Mouse (Mus musculus): ENCODE measurements at regions not wholly inside any gene's neighbourhood (a gene's known extent, or its start where the extent isn't known, plus 50 kb on each side); places are given as distances from the start of the nearest gene placed in this dataset.
A peak's percentile ranks its signal among the peaks of the same experiment; 100 is the strongest.

DNA sequence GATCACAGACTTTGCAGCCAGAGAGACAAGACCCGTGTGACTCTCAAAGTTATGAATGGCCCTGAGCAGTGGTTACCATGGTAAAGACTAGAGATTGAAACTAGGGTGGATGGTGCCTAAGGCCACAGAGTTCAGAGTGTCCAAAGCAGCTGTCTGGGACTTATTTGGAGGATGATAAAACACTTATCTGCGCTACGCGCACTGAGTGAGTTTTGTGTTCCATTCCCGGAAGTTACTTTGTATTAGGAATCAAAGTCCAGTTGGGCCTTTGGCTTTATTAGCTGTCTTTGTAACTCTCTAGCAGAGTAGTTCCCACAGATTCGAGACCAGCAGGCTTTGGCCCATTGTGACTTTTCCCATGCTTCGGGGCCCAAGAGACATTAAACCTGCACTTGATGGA, 335.9 kb downstream of the Ets1 start:
- Histone ChIP-seq H3K4me3 (ENCODE audit: low read depth, low read length) (no peak overlapping the region), H3K27ac (ENCODE audit: insufficient read depth, low read depth, low read length) (peak overlapping the region; percentile 40), H3K27me3 (ENCODE audit: control insufficient read depth, insufficient read depth, low read length) (no peaks in the 10 kb centered on the region), H3K36me3 (ENCODE audit: control insufficient read depth, insufficient read depth, low read length) (no peaks in the 10 kb centered on the region), H3K4me1 (ENCODE audit: control insufficient read depth, insufficient read depth, insufficient read length, low read length) (peaks cover 15% of the 10 kb centered on the region; the same call in 1 of the 2 replicates)
- 35% methylated on average over 7 of the region's 7 CpGs for WGBS
- TF ChIP-seq CTCF (IDR thresholded peaks at IDR 0.05; ENCODE audit: extremely low read depth, insufficient read length, insufficient replicate concordance, low read depth, low read length): no peak

DNA sequence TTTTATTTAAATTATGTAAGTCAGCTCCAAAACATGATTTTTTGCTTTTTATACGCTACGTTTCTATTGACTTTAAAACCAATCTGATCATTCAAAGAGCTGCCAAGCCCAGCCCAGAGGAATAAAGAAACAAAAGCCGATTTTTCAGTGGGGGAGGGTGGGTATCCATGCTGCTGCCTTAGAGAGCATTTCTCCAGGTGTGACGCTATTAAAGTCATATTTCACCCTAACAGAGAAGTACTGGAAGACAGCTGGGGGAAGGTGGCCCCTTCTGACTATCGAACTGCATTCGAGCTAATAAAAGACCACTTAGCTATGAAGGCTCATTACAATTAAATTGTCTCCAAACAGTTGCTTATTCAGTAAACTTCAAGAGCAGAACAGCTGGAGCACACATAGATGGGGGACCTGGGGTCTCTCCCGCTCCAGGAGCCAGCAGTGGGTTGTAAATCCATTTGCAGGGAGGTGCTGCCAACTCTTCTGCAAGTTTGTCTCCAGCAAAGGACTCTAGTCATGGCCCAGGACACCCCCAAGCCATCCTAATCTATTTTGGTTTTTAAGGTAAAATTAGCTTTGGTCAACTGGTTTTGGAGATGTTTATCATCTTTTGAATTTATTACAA, 336.5 kb downstream of the Ets1 start:
- TF ChIP-seq CTCF (IDR thresholded peaks at IDR 0.05; ENCODE audit: extremely low read depth, insufficient read length, insufficient replicate concordance, low read depth, low read length): no peak
- no peak for TF ChIP-seq POLR2A (IDR thresholded peaks at IDR 0.05; ENCODE audit: low read depth, low read length)
- Histone ChIP-seq H3K4me3 (ENCODE audit: low read depth, low read length) (no peak overlapping the region), H3K27ac (ENCODE audit: insufficient read depth, low read depth, low read length) (peak overlapping the region; percentile 40; the same call in 1 of the 2 replicates), H3K36me3 (ENCODE audit: control insufficient read depth, insufficient read depth, low read length) (no peaks in the 10 kb centered on the region), H3K27me3 (ENCODE audit: control insufficient read depth, insufficient read depth, low read length) (no peaks in the 10 kb centered on the region), H3K4me1 (ENCODE audit: control insufficient read depth, insufficient read depth, insufficient read length, low read length) (peaks cover 14% of the 10 kb centered on the region; the same call in 1 of the 2 replicates)
- WGBS: 43% methylated on average over 7 of the region's 7 CpGs

DNA sequence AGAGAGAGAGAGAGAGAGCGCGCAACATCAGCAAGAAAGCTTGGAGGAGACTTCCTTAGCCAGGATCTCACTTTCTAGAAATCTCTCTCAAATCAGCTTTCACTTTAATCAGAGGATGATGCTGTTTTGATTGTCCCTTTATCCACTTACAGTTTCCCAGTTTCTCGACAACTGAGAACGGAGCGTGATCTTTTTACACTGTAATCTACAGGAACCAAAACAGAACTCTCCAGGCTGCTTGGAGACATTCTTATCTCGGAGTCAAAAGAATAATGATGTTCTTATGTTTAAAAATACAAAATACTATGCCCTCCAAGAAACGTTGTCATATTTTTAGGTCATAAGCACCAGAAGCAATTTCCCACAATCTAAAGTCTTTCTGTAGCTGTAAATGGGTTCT, 341.7 kb downstream of the Ets1 start:
- Histone ChIP-seq H3K4me3 (ENCODE audit: low read depth, low read length) (no peak overlapping the region), H3K36me3 (ENCODE audit: control insufficient read depth, insufficient read depth, low read length) (no peaks in the 10 kb centered on the region), H3K27ac (ENCODE audit: insufficient read depth, low read depth, low read length) (no peak overlapping the region), H3K4me1 (ENCODE audit: control insufficient read depth, insufficient read depth, insufficient read length, low read length) (0 out of 2 replicates have a peak, but pooled peaks cover under 1% of the 10 kb centered on the region), H3K27me3 (ENCODE audit: control insufficient read depth, insufficient read depth, low read length) (no peaks in the 10 kb centered on the region)
- WGBS: 71% methylated on average over 7 of the region's 7 CpGs
- TF ChIP-seq CTCF (IDR thresholded peaks at IDR 0.05; ENCODE audit: extremely low read depth, insufficient read length, insufficient replicate concordance, low read depth, low read length) (no peak), POLR2A (IDR thresholded peaks at IDR 0.05; ENCODE audit: low read depth, low read length) (no peak)

DNA sequence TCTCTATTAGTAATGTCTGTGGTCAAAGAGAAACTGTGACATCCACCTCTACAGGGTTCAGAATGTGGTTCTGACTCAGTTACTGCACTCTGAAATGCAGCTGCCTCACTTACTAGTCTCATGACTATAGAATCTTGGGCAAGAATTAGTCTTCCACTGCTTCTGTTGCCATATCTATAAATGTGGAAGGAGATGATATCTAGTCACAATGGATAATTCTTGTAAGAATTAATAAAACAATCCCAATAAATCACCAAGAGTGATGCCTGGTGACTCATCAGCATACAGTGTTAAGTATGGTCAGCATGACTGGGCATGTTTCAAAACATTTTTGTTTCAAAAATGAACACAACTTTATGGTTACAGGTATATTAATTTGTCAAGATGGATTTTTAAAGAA, 344.8 kb downstream of the Ets1 start:
- TF ChIP-seq CTCF (IDR thresholded peaks at IDR 0.05; ENCODE audit: extremely low read depth, insufficient read length, insufficient replicate concordance, low read depth, low read length) (no peak), POLR2A (IDR thresholded peaks at IDR 0.05; ENCODE audit: low read depth, low read length) (no peak)
- H3K27me3 ChIP-seq (ENCODE audit: control insufficient read depth, insufficient read depth, low read length): no peaks in the 10 kb centered on the region
- H3K36me3 ChIP-seq (ENCODE audit: control insufficient read depth, insufficient read depth, low read length): no peaks in the 10 kb centered on the region

DNA sequence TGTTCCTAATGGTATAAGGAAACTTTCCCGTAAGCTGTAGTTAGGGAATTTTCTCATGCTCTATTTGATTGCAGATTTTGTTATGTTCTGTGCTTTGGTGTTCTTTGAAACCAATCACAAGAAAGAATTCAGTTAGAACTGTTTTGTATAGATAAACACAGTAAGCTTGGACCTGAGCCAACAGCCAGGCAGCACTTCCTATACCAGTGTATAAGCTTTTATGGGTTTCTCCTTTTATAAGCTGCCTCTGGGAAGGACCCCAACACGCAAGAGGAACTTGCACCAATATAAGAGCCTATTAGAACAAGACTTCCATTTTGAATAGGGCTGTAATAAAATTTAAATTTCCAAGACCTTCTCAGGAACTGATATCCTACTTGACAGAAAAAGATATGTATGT, 347.2 kb downstream of the Ets1 start:
- no peak for TF ChIP-seq CTCF (IDR thresholded peaks at IDR 0.05; ENCODE audit: extremely low read depth, insufficient read length, insufficient replicate concordance, low read depth, low read length)
- no peak for TF ChIP-seq POLR2A (IDR thresholded peaks at IDR 0.05; ENCODE audit: low read depth, low read length)
- Histone ChIP-seq H3K36me3 (ENCODE audit: control insufficient read depth, insufficient read depth, low read length) (no peaks in the 10 kb centered on the region), H3K4me1 (ENCODE audit: control insufficient read depth, insufficient read depth, insufficient read length, low read length) (no peaks in the 10 kb centered on the region), H3K4me3 (ENCODE audit: low read depth, low read length) (no peak overlapping the region), H3K27ac (ENCODE audit: insufficient read depth, low read depth, low read length) (no peak overlapping the region), H3K27me3 (ENCODE audit: control insufficient read depth, insufficient read depth, low read length) (no peaks in the 10 kb centered on the region)
- 57% methylated on average over 2 of the region's 2 CpGs for WGBS

More for the DNA sequence above, 344.8 kb downstream of the Ets1 start:
- H3K27ac ChIP-seq (ENCODE audit: insufficient read depth, low read depth, low read length): no peak overlapping the region
- no peak overlapping the region for H3K4me3 ChIP-seq (ENCODE audit: low read depth, low read length)
- no peaks in the 10 kb centered on the region for H3K4me1 ChIP-seq (ENCODE audit: control insufficient read depth, insufficient read depth, insufficient read length, low read length)

DNA sequence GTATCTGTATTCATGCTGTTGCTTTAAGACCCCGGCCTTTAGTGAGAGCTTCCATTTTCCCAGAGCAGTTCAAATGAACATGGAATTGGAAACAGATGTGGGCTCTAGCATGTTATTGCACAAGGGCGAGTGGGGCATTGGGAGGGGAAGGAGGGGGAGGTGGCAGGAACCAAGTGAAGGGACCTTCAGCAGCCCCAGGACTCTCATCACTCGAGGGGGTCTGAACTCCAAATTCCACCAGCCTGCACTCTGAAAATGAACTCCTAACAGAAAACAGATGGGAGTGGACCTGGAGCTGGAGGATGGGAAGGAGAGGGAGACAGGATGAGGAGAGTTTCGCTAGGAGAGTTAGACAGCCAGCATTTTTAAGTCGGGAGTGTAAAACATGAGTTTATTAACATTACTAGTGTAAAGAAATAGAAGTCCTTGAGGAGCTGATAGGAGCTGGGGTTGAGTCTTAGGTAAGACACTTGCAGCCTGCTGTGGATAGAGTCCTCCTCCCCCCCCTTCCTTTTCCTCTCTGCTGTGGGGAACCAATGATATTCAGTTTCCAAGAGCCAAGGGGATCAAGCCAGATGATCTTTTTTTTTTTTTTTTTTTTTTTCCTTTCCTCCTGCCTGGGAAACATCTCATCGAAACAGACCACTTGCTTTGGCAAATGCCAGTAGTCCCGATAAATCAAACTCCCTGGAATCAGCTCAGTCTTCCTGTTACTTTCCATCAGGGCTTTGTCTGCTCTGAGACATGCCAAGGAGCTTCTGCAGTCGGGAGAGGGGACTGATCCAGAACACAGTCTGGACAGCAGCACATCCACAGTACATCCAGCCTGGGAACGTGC, 351.0 kb downstream of the Ets1 start:
- TF ChIP-seq CTCF (IDR thresholded peaks at IDR 0.05; ENCODE audit: extremely low read depth, insufficient read length, insufficient replicate concordance, low read depth, low read length): no peak
- no peak for TF ChIP-seq POLR2A (IDR thresholded peaks at IDR 0.05; ENCODE audit: low read depth, low read length)
- no peaks in the 10 kb centered on the region for H3K36me3 ChIP-seq (ENCODE audit: control insufficient read depth, insufficient read depth, low read length)
- no peak overlapping the region for H3K4me3 ChIP-seq (ENCODE audit: low read depth, low read length)
- H3K27me3 ChIP-seq (ENCODE audit: control insufficient read depth, insufficient read depth, low read length): no peaks in the 10 kb centered on the region
- 65% methylated on average over 9 of the region's 9 CpGs for WGBS
- no peak overlapping the region for H3K27ac ChIP-seq (ENCODE audit: insufficient read depth, low read depth, low read length)
- no peaks in the 10 kb centered on the region for H3K4me1 ChIP-seq (ENCODE audit: control insufficient read depth, insufficient read depth, insufficient read length, low read length)

DNA sequence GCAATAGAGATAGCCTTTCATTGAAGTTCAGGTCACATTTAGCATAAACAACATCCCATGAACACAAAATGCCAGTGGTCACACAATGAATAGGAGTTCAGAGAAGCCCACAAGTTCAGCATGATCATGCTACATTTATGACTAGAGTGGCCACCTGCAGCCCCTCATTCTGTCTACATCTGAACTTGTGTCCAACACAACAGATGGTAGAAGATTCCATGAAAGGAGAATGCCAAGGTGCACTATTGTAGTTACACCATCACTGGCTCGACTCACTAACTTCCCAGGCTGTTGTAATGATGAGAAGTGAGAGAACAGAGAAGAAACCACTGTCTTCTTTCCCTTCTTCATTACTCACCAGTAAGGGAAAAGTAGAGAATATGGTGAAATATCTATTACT, 353.0 kb downstream of the Ets1 start:
- TF ChIP-seq POLR2A (IDR thresholded peaks at IDR 0.05; ENCODE audit: low read depth, low read length) (no peak), CTCF (IDR thresholded peaks at IDR 0.05; ENCODE audit: extremely low read depth, insufficient read length, insufficient replicate concordance, low read depth, low read length) (no peak)
- no peak overlapping the region for H3K27ac ChIP-seq (ENCODE audit: insufficient read depth, low read depth, low read length)
- H3K4me3 ChIP-seq (ENCODE audit: low read depth, low read length): no peak overlapping the region
- H3K27me3 ChIP-seq (ENCODE audit: control insufficient read depth, insufficient read depth, low read length): no peaks in the 10 kb centered on the region
- no peaks in the 10 kb centered on the region for H3K36me3 ChIP-seq (ENCODE audit: control insufficient read depth, insufficient read depth, low read length)
- no peaks in the 10 kb centered on the region for H3K4me1 ChIP-seq (ENCODE audit: control insufficient read depth, insufficient read depth, insufficient read length, low read length)
- 81% methylated on average over 1 of the region's 1 CpGs for WGBS
